ENCODE assay signal across 20 mouse cellular contexts in the genomic region with DNA sequence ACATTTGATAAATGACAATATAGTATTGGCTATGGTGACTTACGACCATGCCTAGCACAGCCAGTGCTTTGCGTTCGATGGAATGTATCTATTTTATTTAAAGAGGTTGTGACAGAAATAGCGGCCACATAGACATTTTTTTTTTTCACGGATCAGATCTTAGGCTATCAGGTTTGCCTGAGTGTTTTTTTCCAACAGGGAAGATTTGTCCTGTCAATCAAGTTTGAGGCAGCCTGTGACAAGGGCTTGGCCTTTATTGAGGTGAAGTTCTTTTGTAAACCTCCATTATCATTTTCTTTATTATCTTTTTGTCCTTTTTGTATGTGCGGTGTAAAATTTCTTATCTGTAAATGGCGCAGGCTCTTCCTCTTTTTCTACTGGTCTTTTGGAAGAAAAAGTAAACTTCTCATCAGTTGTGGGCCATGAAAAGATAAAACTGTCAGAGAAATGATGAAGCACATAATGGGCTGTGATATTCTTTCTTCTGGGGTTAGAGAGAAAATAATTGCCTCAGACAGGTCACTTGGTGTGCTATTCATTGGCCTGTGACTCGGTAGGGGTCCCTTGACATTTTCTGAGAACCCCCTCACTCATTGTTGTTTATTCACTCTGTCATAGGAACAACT.
DNase-seq lines count a peak whose midpoint lies in the region; ATAC-seq and TF ChIP-seq lines count a peak whose summit lies in the region.
"Had no signal": no experiment of that assay in that cellular context is flagged by ENCODE, and none has a peak within 500 bp of the region (broad histone marks: within the 10 kb centered on the region; RNA-seq: fewer than 3 reads in every experiment).

No protein-coding gene starts in this region.

- H3K9ac ChIP-seq in lung, embryonic 14.5 days: no peak overlapping the region
- no peak overlapping the region for H3K9ac ChIP-seq in liver, embryonic 16.5 days (ENCODE audit: low read depth, low read length)
- no peak overlapping the region for H3K9ac ChIP-seq in forebrain, embryonic 12.5 days
- H3K9ac ChIP-seq: embryonic facial prominence, embryonic 12.5 days; midbrain, embryonic 12.5 days; neural tube, embryonic 15.5 days had no signal

- H3K9me3 ChIP-seq in lung, embryonic 14.5 days (ENCODE audit: low read depth, low read length): no peaks in the 10 kb centered on the region
- H3K9me3 ChIP-seq in liver, embryonic 16.5 days (replicated peaks; ENCODE audit: control insufficient read depth, low read length): no peaks in the 10 kb centered on the region
- no peaks in the 10 kb centered on the region for H3K9me3 ChIP-seq in forebrain, embryonic 12.5 days
- H3K9me3 ChIP-seq: embryonic facial prominence, embryonic 12.5 days; hindbrain, embryonic 10.5 days; limb, embryonic 10.5 days; midbrain, embryonic 12.5 days; neural tube, embryonic 15.5 days had no signal

- H3K4me3 ChIP-seq in lung, embryonic 14.5 days (ENCODE audit: low read depth, low read length): no peak overlapping the region
- H3K4me3 ChIP-seq in liver, embryonic 16.5 days (ENCODE audit: low read depth, low read length): no peak overlapping the region
- no peak overlapping the region for H3K4me3 ChIP-seq in forebrain, embryonic 12.5 days (replicated peaks)
- H3K4me3 ChIP-seq: embryonic facial prominence, embryonic 12.5 days; hindbrain, embryonic 10.5 days; limb, embryonic 10.5 days; midbrain, embryonic 12.5 days; neural tube, embryonic 15.5 days had no signal

- 21% methylated on average over 8 of the region's 8 CpGs for WGBS in lung, embryonic 14.5 days
- 31% methylated on average over 8 of the region's 8 CpGs for WGBS in liver, embryonic 16.5 days (ENCODE audit: insufficient replicate concordance)
- WGBS in forebrain, embryonic 12.5 days: 47% methylated on average over 8 of the region's 8 CpGs

- H3K27ac ChIP-seq in lung, embryonic 14.5 days (ENCODE audit: low read depth): no peak overlapping the region
- H3K27ac ChIP-seq in liver, embryonic 16.5 days (ENCODE audit: low read length): no peak overlapping the region
- no peak overlapping the region for H3K27ac ChIP-seq in forebrain, embryonic 12.5 days
- H3K27ac ChIP-seq: embryonic facial prominence, embryonic 12.5 days; hindbrain, embryonic 10.5 days; limb, embryonic 10.5 days; midbrain, embryonic 12.5 days; neural tube, embryonic 15.5 days had no signal

- no peak for TF ChIP-seq CTCF in lung, embryonic 14.5 days (IDR thresholded peaks at IDR 0.05; ENCODE audit: low read depth)

- DNase-seq in embryo, embryonic 10.5 days (ENCODE audit: low spot score): peak; percentile 28
- DNase-seq in embryo, embryonic 10 days (ENCODE audit: low spot score): no peak
- DNase-seq in lung, embryonic 14.5 days: peak; percentile 62
- no peak for DNase-seq in lung, adult 18-20 months
- no peak for DNase-seq in adrenal gland, postnatal 4 days (ENCODE audit: low spot score in 2 of 2)
- DNase-seq: adrenal gland, postnatal 25 days; cerebellum, adult 11 months; cerebellum, adult 9-11 months; kidney, postnatal 10 days; thymus, adult 18-20 months; thymus, postnatal 36 days had no signal

- no peaks in the 10 kb centered on the region for H3K27me3 ChIP-seq in lung, embryonic 14.5 days (ENCODE audit: insufficient read depth, low read length)
- H3K27me3 ChIP-seq in liver, embryonic 16.5 days (ENCODE audit: control insufficient read depth, insufficient read depth, low read depth, low read length): no peaks in the 10 kb centered on the region
- H3K27me3 ChIP-seq in forebrain, embryonic 12.5 days: no peaks in the 10 kb centered on the region
- H3K27me3 ChIP-seq: embryonic facial prominence, embryonic 12.5 days; midbrain, embryonic 12.5 days; neural tube, embryonic 15.5 days had no signal

- no peak overlapping the region for H3K4me2 ChIP-seq in lung, embryonic 14.5 days
- no peak overlapping the region for H3K4me2 ChIP-seq in liver, embryonic 16.5 days (ENCODE audit: low read depth, low read length)
- no peak overlapping the region for H3K4me2 ChIP-seq in forebrain, embryonic 12.5 days
- H3K4me2 ChIP-seq: embryonic facial prominence, embryonic 12.5 days; heart, embryonic 11.5 days; midbrain, embryonic 12.5 days; neural tube, embryonic 15.5 days had no signal

- H3K36me3 ChIP-seq in lung, embryonic 14.5 days (ENCODE audit: insufficient read depth): no peaks in the 10 kb centered on the region
- no peaks in the 10 kb centered on the region for H3K36me3 ChIP-seq in liver, embryonic 16.5 days (ENCODE audit: control insufficient read depth, insufficient read depth)
- no peaks in the 10 kb centered on the region for H3K36me3 ChIP-seq in forebrain, embryonic 12.5 days (replicated peaks)
- H3K36me3 ChIP-seq: embryonic facial prominence, embryonic 12.5 days; hindbrain, embryonic 10.5 days; limb, embryonic 10.5 days; midbrain, embryonic 12.5 days; neural tube, embryonic 15.5 days had no signal

- H3K4me1 ChIP-seq in lung, embryonic 14.5 days (ENCODE audit: insufficient read depth): no peaks in the 10 kb centered on the region
- H3K4me1 ChIP-seq in liver, embryonic 16.5 days (ENCODE audit: control insufficient read depth, low read depth, low read length): no peaks in the 10 kb centered on the region
- no peaks in the 10 kb centered on the region for H3K4me1 ChIP-seq in forebrain, embryonic 12.5 days
- H3K4me1 ChIP-seq: embryonic facial prominence, embryonic 12.5 days; limb, embryonic 10.5 days; midbrain, embryonic 12.5 days; neural tube, embryonic 15.5 days had no signal

- ATAC-seq in lung, embryonic 14.5 days (ENCODE audit: insufficient read depth): peak; percentile 76; the same call in 1 of the 2 replicates
- 0 out of 2 replicates have a peak, but pooled peaks have one; percentile 19 for ATAC-seq in liver, embryonic 16.5 days (ENCODE audit: low read depth)
- ATAC-seq in forebrain, embryonic 12.5 days (ENCODE audit: low FRiP score): no peak
- ATAC-seq: intestine, postnatal 0 days had no signal

Comparison
In these comparisons a context has a peak if more than half of its experiments do, and no peak if none do; other contexts are left out.
1. DNase-seq: peak in embryo, embryonic 10.5 days (single experiment) and lung, embryonic 14.5 days (single experiment); none in embryo, embryonic 10 days (single experiment), lung, adult 18-20 months (0 of 2) and adrenal gland, postnatal 4 days (0 of 2).